Mouse (Mus musculus) yolk sac, embryonic 10.5 days (tissue): ENCODE data around the gene Ripor3.
A peak's percentile ranks its signal among the peaks of the same experiment; 100 is the strongest.

Source experiments
- DNase-seq: peaks from one replicate; pipeline ENCODE4 v3.0.0-alpha.2; 2017; ENCODE audit warnings: low spot score

Ripor3 gene

GRCm38 (mm10) chr2:168028376-168028775 is 18.0 kb upstream of the Ripor3 start:
- no peak for DNase-seq

- DNase-seq = no peak
These were observed 16.0 kb upstream of the Ripor3 start for GRCm38 (mm10) chr2:168026467-168026866.

GRCm38 (mm10) chr2:168025882-168026281 is 15.5 kb upstream of the Ripor3 start:
- no peak for DNase-seq

- no peak for DNase-seq
These were observed 14.8 kb upstream of the Ripor3 start for GRCm38 (mm10) chr2:168025174-168025573.

- DNase-seq = no peak
These were observed 13.5 kb upstream of the Ripor3 start for GRCm38 (mm10) chr2:168023763-168024402.

- DNase-seq = no peak
These were observed 8.8 kb upstream of the Ripor3 start for GRCm38 (mm10) chr2:168019201-168019715.

GRCm38 (mm10) chr2:168016951-168017391 is 6.6 kb upstream of the Ripor3 start:
- DNase-seq = no peak

- DNase-seq = no peak
These were observed 475 bp upstream of the Ripor3 start for GRCm38 (mm10) chr2:168010893-168011292.

GRCm38 (mm10) chr2:168008132-168008531 is 2.3 kb downstream of the Ripor3 start:
- no peak for DNase-seq

GRCm38 (mm10) chr2:168006489-168006888 is 3.9 kb downstream of the Ripor3 start:
- DNase-seq = no peak

- DNase-seq = peak; percentile 51
These were observed 4.8 kb downstream of the Ripor3 start for GRCm38 (mm10) chr2:168005616-168006015.

GRCm38 (mm10) chr2:168005005-168005404 is 5.4 kb downstream of the Ripor3 start:
- no peak for DNase-seq

- DNase-seq = no peak
These were observed 6.0 kb downstream of the Ripor3 start for GRCm38 (mm10) chr2:168004369-168004768.

GRCm38 (mm10) chr2:168003431-168003830 is 7.0 kb downstream of the Ripor3 start:
- no peak for DNase-seq

- DNase-seq = no peak
These were observed 7.5 kb downstream of the Ripor3 start for GRCm38 (mm10) chr2:168002884-168003283.

GRCm38 (mm10) chr2:168002188-168002587 is 8.2 kb downstream of the Ripor3 start:
- no peak for DNase-seq

GRCm38 (mm10) chr2:167999145-167999743 is 11.2 kb downstream of the Ripor3 start:
- no peak for DNase-seq

GRCm38 (mm10) chr2:167997562-167997961 is 12.9 kb downstream of the Ripor3 start:
- DNase-seq = no peak

- no peak for DNase-seq
These were observed 13.7 kb downstream of the Ripor3 start for GRCm38 (mm10) chr2:167996672-167997215.

GRCm38 (mm10) chr2:167995870-167996635 is 14.4 kb downstream of the Ripor3 start:
- no peak for DNase-seq

GRCm38 (mm10) chr2:167993260-167993659 is 17.2 kb downstream of the Ripor3 start:
- no peak for DNase-seq

GRCm38 (mm10) chr2:167989310-167989709 is 21.1 kb downstream of the Ripor3 start:
- DNase-seq = no peak

GRCm38 (mm10) chr2:167987640-167988039 is 22.8 kb downstream of the Ripor3 start:
- DNase-seq = no peak
